10 mouse cellular contexts compared by ENCODE assay signal in genomic region chr13:29034444-29034843, GRCm38 (mm10).
DNase-seq lines count a peak whose midpoint lies in the region; ATAC-seq and TF ChIP-seq lines count a peak whose summit lies in the region.
"Had no signal": no experiment of that assay in that cellular context is flagged by ENCODE, and none has a peak within 500 bp of the region (broad histone marks: within the 10 kb centered on the region; RNA-seq: fewer than 3 reads in every experiment).

No protein-coding gene starts in this region.

- no peak for TF ChIP-seq CTCF in liver, adult 2 months (IDR thresholded peaks at IDR 0.05; ENCODE audit: low read depth, low read length)

- no peaks in the 10 kb centered on the region for H3K79me2 ChIP-seq in liver, adult 2 months (ENCODE audit: control insufficient read depth, insufficient read depth, low read length)

- H3K4me1 ChIP-seq in liver, adult 2 months (ENCODE audit: control insufficient read depth, insufficient read depth, low read length): no peaks in the 10 kb centered on the region
- H3K4me1 ChIP-seq in liver, embryonic 12.5 days: no peaks in the 10 kb centered on the region
- no peaks in the 10 kb centered on the region for H3K4me1 ChIP-seq in intestine, embryonic 16.5 days (ENCODE audit: control insufficient read depth, insufficient read depth, low read length)

- peak; percentile 49 for DNase-seq in liver, adult 2 months (ENCODE audit: extremely low read depth, low read depth, low spot score)
- DNase-seq in lung, postnatal 25 days (ENCODE audit: low spot score): peak; percentile 76
- peak; percentile 31 for DNase-seq in thymus, postnatal 25 days
- DNase-seq in left cerebral cortex, postnatal 10 days (ENCODE audit: extremely low spot score in 1 of 2, low spot score in 2 of 2): no peak
- no peak for DNase-seq in cerebellum, adult 9-11 months
- DNase-seq in right cerebral cortex, postnatal 10 days (ENCODE audit: low spot score in 2 of 2): no peak
- DNase-seq: cerebellum, adult 2 months had no signal

- 29% methylated on average over 8 of the region's 8 CpGs for WGBS in liver, adult 2 months
- WGBS in liver, embryonic 12.5 days (ENCODE audit: insufficient replicate concordance): 64% methylated on average over 8 of the region's 8 CpGs
- 54% methylated on average over 8 of the region's 8 CpGs for WGBS in intestine, embryonic 16.5 days

- intact Hi-C loops in left cerebral cortex, postnatal 10 days (cut with DNase I): no loop called here

- no peak overlapping the region for H3K4me3 ChIP-seq in liver, adult 2 months (ENCODE audit: insufficient read depth, low read depth, low read length)
- H3K4me3 ChIP-seq in liver, embryonic 12.5 days: no peak overlapping the region
- H3K4me3 ChIP-seq in intestine, embryonic 16.5 days (ENCODE audit: low read length): no peak overlapping the region

- no peaks in the 10 kb centered on the region for H3K27me3 ChIP-seq in liver, adult 2 months (ENCODE audit: control insufficient read depth, insufficient read depth, low read length)
- no peaks in the 10 kb centered on the region for H3K27me3 ChIP-seq in liver, embryonic 12.5 days (replicated peaks)
- no peaks in the 10 kb centered on the region for H3K27me3 ChIP-seq in intestine, embryonic 16.5 days (replicated peaks; ENCODE audit: control insufficient read depth, insufficient read depth, low read length)
- H3K27me3 ChIP-seq: Patski had no signal

- no peak for TF ChIP-seq POLR2A in liver, adult 2 months (IDR thresholded peaks at IDR 0.05; ENCODE audit: extremely low read depth, insufficient read depth, low read length)

- H3K9me3 ChIP-seq in liver, embryonic 12.5 days (replicated peaks): no peaks in the 10 kb centered on the region
- H3K9me3 ChIP-seq in intestine, embryonic 16.5 days (ENCODE audit: control insufficient read depth, low read length): no peaks in the 10 kb centered on the region

- H3K9ac ChIP-seq in liver, adult 2 months (ENCODE audit: low read depth, low read length): no peak overlapping the region
- H3K9ac ChIP-seq in liver, embryonic 12.5 days: no peak overlapping the region
- no peak overlapping the region for H3K9ac ChIP-seq in intestine, embryonic 16.5 days (ENCODE audit: low read depth, low read length)

- ATAC-seq in liver, embryonic 12.5 days: no peak
- ATAC-seq in intestine, embryonic 16.5 days: peak; percentile 99
- ATAC-seq: Patski had no signal

- H3K4me2 ChIP-seq in liver, embryonic 12.5 days: no peak overlapping the region
- no peak overlapping the region for H3K4me2 ChIP-seq in intestine, embryonic 16.5 days (ENCODE audit: low read depth, low read length)

- no peak overlapping the region for H3K27ac ChIP-seq in liver, adult 2 months (replicated peaks; ENCODE audit: insufficient read depth, low read depth, low read length)
- H3K27ac ChIP-seq in liver, embryonic 12.5 days: no peak overlapping the region
- no peak overlapping the region; the same call in 1 of the 2 replicates for H3K27ac ChIP-seq in intestine, embryonic 16.5 days (ENCODE audit: low read length)

- H3K36me3 ChIP-seq in liver, adult 2 months (ENCODE audit: control insufficient read depth, insufficient read depth, low read length): no peaks in the 10 kb centered on the region
- H3K36me3 ChIP-seq in liver, embryonic 12.5 days: no peaks in the 10 kb centered on the region
- H3K36me3 ChIP-seq in intestine, embryonic 16.5 days (ENCODE audit: control insufficient read depth, insufficient read depth, low read length): no peaks in the 10 kb centered on the region

Comparison
In these comparisons a context has a peak if more than half of its experiments do, and no peak if none do; other contexts are left out.
1. DNase-seq: peak in liver, adult 2 months (single experiment), lung, postnatal 25 days (single experiment) and thymus, postnatal 25 days (single experiment); none in left cerebral cortex, postnatal 10 days (0 of 2), cerebellum, adult 9-11 months (single experiment) and right cerebral cortex, postnatal 10 days (0 of 2).